In the genomic region with DNA sequence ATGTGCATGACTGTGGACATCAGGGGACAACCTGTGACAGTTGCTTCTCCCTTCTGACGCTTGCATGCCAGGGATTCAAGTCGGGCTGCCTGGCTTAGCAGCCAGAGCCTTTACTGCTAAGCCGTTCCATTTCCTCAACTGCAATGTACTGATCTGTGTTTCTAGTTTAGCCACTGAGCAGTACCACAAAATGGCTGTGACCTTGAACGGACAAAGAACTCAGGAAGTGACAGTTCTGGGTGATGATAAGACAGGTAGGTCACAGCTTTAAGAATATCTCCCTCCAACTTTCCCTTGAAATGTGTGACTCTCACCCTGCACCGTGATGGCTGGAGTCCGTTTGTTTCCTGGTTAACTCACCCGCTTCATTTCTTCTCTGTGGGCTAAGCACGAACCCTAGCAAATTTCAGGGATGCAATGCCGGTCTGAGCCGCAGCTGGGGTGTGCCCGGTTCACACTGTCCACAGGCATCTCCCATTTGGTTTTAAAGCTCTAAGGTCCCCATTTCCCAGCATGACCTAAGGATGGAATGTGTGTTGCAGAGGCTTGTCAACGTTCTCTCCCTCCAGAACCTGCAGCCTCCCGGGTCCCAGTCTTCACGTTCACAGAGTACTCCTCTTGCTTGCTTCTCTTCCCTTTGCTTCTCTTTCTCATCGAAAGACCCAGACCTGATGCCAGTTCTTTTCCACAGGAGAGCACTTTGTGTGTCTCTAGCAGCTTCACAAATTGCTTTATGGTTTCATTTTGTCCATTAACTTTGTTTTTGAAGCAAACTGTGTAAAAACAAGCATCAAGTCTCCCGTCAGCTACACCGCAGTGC, we compare ENCODE assay signal across 8 mouse cellular contexts. TPM values are rescaled to one million over a fixed set of nuclear protein-coding genes. Genes with fewer than 3 reads are reported as not detected.
DNase-seq lines count a peak whose midpoint lies in the region; ATAC-seq and TF ChIP-seq lines count a peak whose summit lies in the region.

No protein-coding gene starts in this region.

- H3K27ac ChIP-seq in heart, embryonic 10.5 days = peak overlapping the region; percentile 65
- peak overlapping the region; percentile 35; the same call in 1 of the 2 replicates for H3K27ac ChIP-seq in forebrain, embryonic 10.5 days
- no peak overlapping the region for H3K27ac ChIP-seq in intestine, postnatal 0 days (ENCODE audit: low read depth, low read length)
- H3K27ac ChIP-seq in midbrain, embryonic 12.5 days (replicated peaks) = no peak overlapping the region

- TF ChIP-seq CTCF in intestine, postnatal 0 days (IDR thresholded peaks at IDR 0.05; ENCODE audit: low read depth) = no peak

- no peaks in the 10 kb centered on the region for H3K27me3 ChIP-seq in heart, embryonic 10.5 days (ENCODE audit: insufficient read depth, poor library complexity, severe bottlenecking)
- H3K27me3 ChIP-seq in forebrain, embryonic 10.5 days (ENCODE audit: poor library complexity, severe bottlenecking) = peaks cover 14% of the 10 kb centered on the region; the same call in 1 of the 2 replicates
- H3K27me3 ChIP-seq in intestine, postnatal 0 days (replicated peaks; ENCODE audit: control insufficient read depth, insufficient read depth, low read length) = no peaks in the 10 kb centered on the region
- H3K27me3 ChIP-seq in midbrain, embryonic 12.5 days = no peaks in the 10 kb centered on the region

- no peak for ATAC-seq in intestine, postnatal 0 days
- no peak for ATAC-seq in midbrain, embryonic 12.5 days (ENCODE audit: low FRiP score, low read depth)

- peak overlapping the region; percentile 64 for H3K4me2 ChIP-seq in intestine, postnatal 0 days (replicated peaks; ENCODE audit: low read depth)
- peak overlapping the region; percentile 46 for H3K4me2 ChIP-seq in midbrain, embryonic 12.5 days (replicated peaks)

- WGBS in heart, embryonic 10.5 days = 22% methylated on average over 17 of the region's 17 CpGs
- WGBS in forebrain, embryonic 10.5 days = 45% methylated on average over 17 of the region's 17 CpGs
- 32% methylated on average over 17 of the region's 17 CpGs for WGBS in intestine, postnatal 0 days
- WGBS in midbrain, embryonic 12.5 days = 47% methylated on average over 17 of the region's 17 CpGs

- H3K4me3 ChIP-seq in heart, embryonic 10.5 days = peak overlapping the region; percentile 58
- peak overlapping the region; percentile 41 for H3K4me3 ChIP-seq in forebrain, embryonic 10.5 days
- H3K4me3 ChIP-seq in intestine, postnatal 0 days (ENCODE audit: low read depth, low read length) = peak overlapping the region; percentile 28
- peak overlapping the region; percentile 30 for H3K4me3 ChIP-seq in midbrain, embryonic 12.5 days

- no peaks in the 10 kb centered on the region for H3K36me3 ChIP-seq in heart, embryonic 10.5 days
- H3K36me3 ChIP-seq in forebrain, embryonic 10.5 days (replicated peaks) = no peaks in the 10 kb centered on the region
- no peaks in the 10 kb centered on the region for H3K36me3 ChIP-seq in intestine, postnatal 0 days (ENCODE audit: control insufficient read depth, insufficient read depth)
- H3K36me3 ChIP-seq in midbrain, embryonic 12.5 days = no peaks in the 10 kb centered on the region

- H3K9ac ChIP-seq in intestine, postnatal 0 days (ENCODE audit: low read depth, low read length) = no peak overlapping the region
- no peak overlapping the region; the same call in 1 of the 2 replicates for H3K9ac ChIP-seq in midbrain, embryonic 12.5 days (replicated peaks)

- no peaks in the 10 kb centered on the region for H3K9me3 ChIP-seq in heart, embryonic 10.5 days
- no peaks in the 10 kb centered on the region for H3K9me3 ChIP-seq in forebrain, embryonic 10.5 days
- H3K9me3 ChIP-seq in intestine, postnatal 0 days (ENCODE audit: control insufficient read depth) = no peaks in the 10 kb centered on the region
- no peaks in the 10 kb centered on the region for H3K9me3 ChIP-seq in midbrain, embryonic 12.5 days

- peaks cover 6% of the 10 kb centered on the region; the same call in 1 of the 2 replicates for H3K4me1 ChIP-seq in heart, embryonic 10.5 days
- H3K4me1 ChIP-seq in forebrain, embryonic 10.5 days = peaks cover 12% of the 10 kb centered on the region
- H3K4me1 ChIP-seq in intestine, postnatal 0 days (replicated peaks; ENCODE audit: control insufficient read depth, insufficient read depth, low read length) = no peaks in the 10 kb centered on the region
- 0 out of 2 replicates have a peak, but pooled peaks cover 8% of the 10 kb centered on the region for H3K4me1 ChIP-seq in midbrain, embryonic 12.5 days

- peak; percentile 73 for DNase-seq in heart, embryonic 10.5 days (ENCODE audit: low spot score)
- no peak for DNase-seq in heart, adult 8-10 months (ENCODE audit: low spot score)
- DNase-seq in ES-CJ7 (ENCODE audit: low read depth, low spot score) = peak; percentile 45
- peak; percentile 29 for DNase-seq in forebrain, embryonic 10.5 days (ENCODE audit: extremely low spot score, low spot score)
- DNase-seq in ovary, adult 18-20 months (ENCODE audit: low spot score) = no peak
- no peak for DNase-seq in retina, embryonic 14.5 days (ENCODE audit: low spot score)

RNA-seq across cellular contexts. Expression of a gene that starts 46.2 kb away (rescaled TPM):
- polyA plus RNA-seq in heart, embryonic 10.5 days (2016; fragmentation: Nextera tagmentation; extraction: Ambion mirVana) = 13.2 and 16.8 TPM in 2 replicates
- 10 to 100 TPM; 30.4 to 36.9 (median 30.9) TPM for total RNA-seq in heart, adult 8-10 months (2022)
- polyA plus RNA-seq in forebrain, embryonic 10.5 days (2016; fragmentation: Nextera tagmentation; extraction: Ambion mirVana) = 8.6 and 9.4 TPM in 2 replicates
- polyA plus RNA-seq in intestine, postnatal 0 days (2015; fragmentation: Nextera tagmentation; extraction: Ambion mirVana) = 20.6 and 21.3 TPM in 2 replicates
- polyA plus RNA-seq in midbrain, embryonic 12.5 days (2016; fragmentation: Nextera tagmentation; extraction: Ambion mirVana) = 18.9 and 19.5 TPM in 2 replicates

RNA-seq across cellular contexts. Expression of a gene that starts 51.5 kb away (rescaled TPM):
- not detected in 2 replicates for polyA plus RNA-seq in heart, embryonic 10.5 days (2016; fragmentation: Nextera tagmentation; extraction: Ambion mirVana)
- total RNA-seq in heart, adult 8-10 months (2022) = 1 to 10 TPM; 2.6 to 5.4 (median 4.0) TPM
- not detected in 2 replicates for polyA plus RNA-seq in forebrain, embryonic 10.5 days (2016; fragmentation: Nextera tagmentation; extraction: Ambion mirVana)
- polyA plus RNA-seq in intestine, postnatal 0 days (2015; fragmentation: Nextera tagmentation; extraction: Ambion mirVana) = not detected in 2 replicates
- polyA plus RNA-seq in midbrain, embryonic 12.5 days (2016; fragmentation: Nextera tagmentation; extraction: Ambion mirVana) = not detected in 2 replicates

Comparison
In these comparisons a context has a peak if more than half of its experiments do, and no peak if none do; other contexts are left out.
1. DNase-seq: peak in heart, embryonic 10.5 days (single experiment), ES-CJ7 (single experiment) and forebrain, embryonic 10.5 days (single experiment); none in heart, adult 8-10 months (single experiment), ovary, adult 18-20 months (single experiment) and retina, embryonic 14.5 days (single experiment).
2. H3K27ac ChIP-seq: peak in heart, embryonic 10.5 days (single experiment) and forebrain, embryonic 10.5 days (single experiment); none in intestine, postnatal 0 days (single experiment) and midbrain, embryonic 12.5 days (single experiment).
3. Peak in every context shown above with its lines, with median percentiles within 50 percentile points of each other: H3K4me3 ChIP-seq.